Comparison of ENCODE assay signal across 26 mouse cellular contexts in genomic region chrX:111518206-111518605, GRCm38 (mm10). TPM values are rescaled to one million over a fixed set of nuclear protein-coding genes. Genes with fewer than 3 reads are reported as not detected.
A peak's percentile ranks its signal among the peaks of the same experiment; 100 is the strongest.
DNase-seq lines count a peak whose midpoint lies in the region; ATAC-seq and TF ChIP-seq lines count a peak whose summit lies in the region.
"Had no signal": no experiment of that assay in that cellular context is flagged by ENCODE, and none has a peak within 500 bp of the region (broad histone marks: within the 10 kb centered on the region; RNA-seq: fewer than 3 reads in every experiment).

No protein-coding gene starts in this region.

- peak; percentile 27 to 35 for DNase-seq in cerebellum, postnatal 10 days
- DNase-seq in cerebellum, postnatal 4 days (ENCODE audit: low spot score in 2 of 2) = no peak
- peak; percentile 31 for DNase-seq in forebrain, embryonic 14.5 days (ENCODE audit: low spot score)
- no peak for DNase-seq in forebrain, embryonic 10.5 days (ENCODE audit: extremely low spot score, low spot score)
- peak; percentile 8 for DNase-seq in hindbrain, postnatal 0 days (ENCODE audit: low spot score)
- no peak for DNase-seq in hindbrain, embryonic 11.5 days (ENCODE audit: low spot score)
- peak; percentile 53 for DNase-seq in brain, embryonic 14.5 days (ENCODE audit: low read depth)
- DNase-seq: adrenal gland, adult 8-10 months; adrenal gland, postnatal 25 days; cerebellum, adult 18-20 months; cerebellum, adult 9-11 months; gastrocnemius, postnatal 10 days; gastrocnemius, postnatal 36 days; heart, adult 2 months; heart, postnatal 14 days; heart, postnatal 4 days; kidney, adult 11 months had no signal

- H3K4me2 ChIP-seq in forebrain, embryonic 14.5 days (ENCODE audit: low read length) = no peak overlapping the region
- H3K4me2 ChIP-seq in hindbrain, postnatal 0 days (ENCODE audit: low read depth, low read length) = no peak overlapping the region
- H3K4me2 ChIP-seq in hindbrain, embryonic 11.5 days (replicated peaks; ENCODE audit: low read depth, low read length) = no peak overlapping the region
- H3K4me2 ChIP-seq: embryonic facial prominence, embryonic 12.5 days; embryonic facial prominence, embryonic 15.5 days; heart, embryonic 13.5 days; hindbrain, embryonic 12.5 days; hindbrain, embryonic 15.5 days; intestine, embryonic 15.5 days had no signal

- H3K27ac ChIP-seq in forebrain, embryonic 14.5 days (ENCODE audit: low read depth, low read length) = no peak overlapping the region
- no peak overlapping the region for H3K27ac ChIP-seq in forebrain, embryonic 10.5 days
- H3K27ac ChIP-seq in hindbrain, postnatal 0 days = no peak overlapping the region
- no peak overlapping the region for H3K27ac ChIP-seq in hindbrain, embryonic 11.5 days (ENCODE audit: low read depth, low read length)
- H3K27ac ChIP-seq: embryonic facial prominence, embryonic 12.5 days; embryonic facial prominence, embryonic 15.5 days; heart, adult 2 months; heart, embryonic 10.5 days; heart, embryonic 13.5 days; hindbrain, embryonic 12.5 days; hindbrain, embryonic 15.5 days; intestine, embryonic 15.5 days had no signal

- H3K4me1 ChIP-seq in forebrain, embryonic 14.5 days (ENCODE audit: control insufficient read depth, insufficient read depth, low read length) = no peaks in the 10 kb centered on the region
- H3K4me1 ChIP-seq in forebrain, embryonic 10.5 days = no peaks in the 10 kb centered on the region
- H3K4me1 ChIP-seq in hindbrain, postnatal 0 days (ENCODE audit: insufficient read depth, low read length) = no peaks in the 10 kb centered on the region
- no peaks in the 10 kb centered on the region for H3K4me1 ChIP-seq in hindbrain, embryonic 11.5 days (replicated peaks; ENCODE audit: control insufficient read depth, insufficient read depth, low read length)
- H3K4me1 ChIP-seq: embryonic facial prominence, embryonic 12.5 days; embryonic facial prominence, embryonic 15.5 days; heart, embryonic 10.5 days; heart, embryonic 13.5 days; hindbrain, embryonic 12.5 days; hindbrain, embryonic 15.5 days; intestine, embryonic 15.5 days had no signal

- no peak for TF ChIP-seq CTCF in hindbrain, postnatal 0 days (IDR thresholded peaks at IDR 0.05; ENCODE audit: low read depth)
- no peak for TF ChIP-seq CTCF in brain, embryonic 14.5 days (IDR thresholded peaks at IDR 0.05; ENCODE audit: borderline replicate concordance, extremely low read depth, insufficient read depth, insufficient read length)

- ATAC-seq in forebrain, embryonic 14.5 days = peak; percentile 44; the same call in 1 of the 2 replicates
- no peak for ATAC-seq in hindbrain, postnatal 0 days
- ATAC-seq in hindbrain, embryonic 11.5 days (ENCODE audit: low FRiP score) = no peak
- ATAC-seq: activated CD4-positive, CD25-positive, alpha-beta regulatory T cell, adult 4 months; intestine, embryonic 15.5 days had no signal

- no peaks in the 10 kb centered on the region for H3K27me3 ChIP-seq in forebrain, embryonic 14.5 days (replicated peaks; ENCODE audit: control insufficient read depth, insufficient read depth, low read length)
- no peaks in the 10 kb centered on the region for H3K27me3 ChIP-seq in forebrain, embryonic 10.5 days (ENCODE audit: poor library complexity, severe bottlenecking)
- no peaks in the 10 kb centered on the region for H3K27me3 ChIP-seq in hindbrain, postnatal 0 days (ENCODE audit: insufficient read depth, low read length)
- no peaks in the 10 kb centered on the region for H3K27me3 ChIP-seq in hindbrain, embryonic 11.5 days (ENCODE audit: control insufficient read depth, insufficient read depth, low read length)
- H3K27me3 ChIP-seq: embryonic facial prominence, embryonic 12.5 days; embryonic facial prominence, embryonic 15.5 days; heart, embryonic 13.5 days; hindbrain, embryonic 12.5 days; hindbrain, embryonic 15.5 days; intestine, embryonic 15.5 days had no signal

- no peak overlapping the region for H3K9ac ChIP-seq in forebrain, embryonic 14.5 days (ENCODE audit: low read length)
- H3K9ac ChIP-seq in hindbrain, postnatal 0 days (replicated peaks; ENCODE audit: low read length) = no peak overlapping the region
- H3K9ac ChIP-seq in hindbrain, embryonic 11.5 days (ENCODE audit: low read depth, low read length) = no peak overlapping the region
- H3K9ac ChIP-seq: embryonic facial prominence, embryonic 12.5 days; embryonic facial prominence, embryonic 15.5 days; heart, embryonic 13.5 days; hindbrain, embryonic 12.5 days; hindbrain, embryonic 15.5 days; intestine, embryonic 15.5 days had no signal

- no peaks in the 10 kb centered on the region for H3K9me3 ChIP-seq in forebrain, embryonic 14.5 days (replicated peaks; ENCODE audit: control insufficient read depth, low read length)
- H3K9me3 ChIP-seq in forebrain, embryonic 10.5 days = no peaks in the 10 kb centered on the region
- no peaks in the 10 kb centered on the region for H3K9me3 ChIP-seq in hindbrain, postnatal 0 days (ENCODE audit: low read length)
- H3K9me3 ChIP-seq in hindbrain, embryonic 11.5 days (ENCODE audit: control insufficient read depth, low read length) = no peaks in the 10 kb centered on the region
- H3K9me3 ChIP-seq: embryonic facial prominence, embryonic 12.5 days; embryonic facial prominence, embryonic 15.5 days; heart, embryonic 10.5 days; heart, embryonic 13.5 days; hindbrain, embryonic 12.5 days; hindbrain, embryonic 15.5 days; intestine, embryonic 15.5 days had no signal

- H3K4me3 ChIP-seq in forebrain, embryonic 14.5 days (ENCODE audit: low read depth, low read length) = no peak overlapping the region
- no peak overlapping the region for H3K4me3 ChIP-seq in forebrain, embryonic 10.5 days
- H3K4me3 ChIP-seq in hindbrain, postnatal 0 days (ENCODE audit: low read length) = no peak overlapping the region
- H3K4me3 ChIP-seq in hindbrain, embryonic 11.5 days (ENCODE audit: low read depth, low read length) = no peak overlapping the region
- H3K4me3 ChIP-seq: embryonic facial prominence, embryonic 12.5 days; embryonic facial prominence, embryonic 15.5 days; heart, adult 2 months; heart, embryonic 10.5 days; heart, embryonic 13.5 days; hindbrain, embryonic 12.5 days; hindbrain, embryonic 15.5 days; intestine, embryonic 15.5 days had no signal

- H3K36me3 ChIP-seq in forebrain, embryonic 14.5 days (ENCODE audit: control insufficient read depth, insufficient read depth, low read length) = no peaks in the 10 kb centered on the region
- H3K36me3 ChIP-seq in forebrain, embryonic 10.5 days (replicated peaks) = no peaks in the 10 kb centered on the region
- no peaks in the 10 kb centered on the region for H3K36me3 ChIP-seq in hindbrain, postnatal 0 days (ENCODE audit: insufficient read depth, low read length)
- H3K36me3 ChIP-seq in hindbrain, embryonic 11.5 days (ENCODE audit: control insufficient read depth, insufficient read depth, low read length) = no peaks in the 10 kb centered on the region
- H3K36me3 ChIP-seq: embryonic facial prominence, embryonic 12.5 days; embryonic facial prominence, embryonic 15.5 days; heart, embryonic 10.5 days; heart, embryonic 13.5 days; hindbrain, embryonic 12.5 days; hindbrain, embryonic 15.5 days; intestine, embryonic 15.5 days had no signal

- 56% methylated on average over 1 of the region's 1 CpGs for WGBS in forebrain, embryonic 14.5 days
- 96% methylated on average over 1 of the region's 1 CpGs for WGBS in forebrain, embryonic 10.5 days
- 50% methylated on average over 1 of the region's 1 CpGs for WGBS in hindbrain, postnatal 0 days
- WGBS in hindbrain, embryonic 11.5 days = 70% methylated on average over 1 of the region's 1 CpGs

- TF ChIP-seq POLR2A in brain, embryonic 14.5 days (IDR thresholded peaks at IDR 0.05; ENCODE audit: borderline replicate concordance, extremely low read depth, insufficient read depth, insufficient read length, poor library complexity, severe bottlenecking) = no peak

RNA-seq across cellular contexts. Expression of gene Rps6ka6, which starts 19.6 kb away (rescaled TPM):
- polyA plus RNA-seq in forebrain, embryonic 14.5 days (2014; fragmentation: Nextera tagmentation; extraction: Ambion mirVana) = 40.4 and 41.7 TPM in 2 replicates
- 76.4 and 77.1 TPM in 2 replicates for polyA plus RNA-seq in forebrain, embryonic 10.5 days (2016; fragmentation: Nextera tagmentation; extraction: Ambion mirVana)
- total RNA-seq in hindbrain, postnatal 0 days (2014; rRNA removed) = 45.8 and 56.8 TPM in 2 replicates
- polyA plus RNA-seq in hindbrain, postnatal 0 days (2015; fragmentation: Nextera tagmentation; extraction: Ambion mirVana) = 22.6 and 24.5 TPM in 2 replicates
- polyA plus RNA-seq in hindbrain, embryonic 11.5 days (2014; fragmentation: Nextera tagmentation; extraction: Ambion mirVana) = 58.0 and 68.2 TPM in 2 replicates
- 10.9 and 19.9 TPM in 2 replicates for polyA plus RNA-seq in brain, embryonic 14.5 days (2012; rRNA removed)
- total RNA-seq: granulocyte monocyte progenitor cell, adult 5-6 weeks had no signal
- polyA plus RNA-seq: activated CD4-positive, CD25-positive, alpha-beta regulatory T cell, adult 4 months had no signal

Comparison
In these comparisons a context has a peak if more than half of its experiments do, and no peak if none do; other contexts are left out.
1. DNase-seq: peak in cerebellum, postnatal 10 days (2 of 2), forebrain, embryonic 14.5 days (single experiment), hindbrain, postnatal 0 days (single experiment) and brain, embryonic 14.5 days (single experiment); none in cerebellum, postnatal 4 days (0 of 2), forebrain, embryonic 10.5 days (single experiment) and hindbrain, embryonic 11.5 days (single experiment).